ENCODE assay signal across 8 mouse cellular contexts in genomic region chr15:5243959-5244905, GRCm38 (mm10). TPM values are rescaled to one million over a fixed set of nuclear protein-coding genes. Genes with fewer than 3 reads are reported as not detected.
DNase-seq lines count a peak whose midpoint lies in the region; ATAC-seq lines count a peak whose summit lies in the region.

TSS of gene Ptger4 (minus strand) at chr15:5244187.

- DNase-seq in NIH3T3 (ENCODE audit: low read depth): peak; percentile 98
- peak; percentile 46 for DNase-seq in cerebellum, adult 9-11 months
- peak; percentile 91 for DNase-seq in hindbrain, embryonic 11.5 days (ENCODE audit: low spot score)
- DNase-seq in layer of hippocampus, postnatal 25 days (ENCODE audit: extremely low spot score in 1 of 2, low spot score in 1 of 2): peak; percentile 65 to 75
- peak; percentile 95 for DNase-seq in lung, postnatal 25 days (ENCODE audit: low spot score)
- DNase-seq in retina, embryonic 14.5 days (ENCODE audit: low spot score): peak; percentile 93
- DNase-seq in thymus, postnatal 4 days: peak; percentile 99

- no peak within 1 kb of the TSS for H3K27ac ChIP-seq in hindbrain, embryonic 11.5 days (ENCODE audit: low read depth, low read length)

- H3K9ac ChIP-seq in hindbrain, embryonic 11.5 days (ENCODE audit: low read depth, low read length): no peak within 1 kb of the TSS

- WGBS in hindbrain, embryonic 11.5 days: under 1% methylated on average over 60 of the region's 61 CpGs

- peak within 1 kb of the TSS; percentile 93 for H3K4me2 ChIP-seq in hindbrain, embryonic 11.5 days (replicated peaks; ENCODE audit: low read depth, low read length)

- peaks cover 9% of the 10 kb centered on the region for H3K4me1 ChIP-seq in hindbrain, embryonic 11.5 days (replicated peaks; ENCODE audit: control insufficient read depth, insufficient read depth, low read length)

- peaks cover 33% of the 10 kb centered on the region for H3K27me3 ChIP-seq in hindbrain, embryonic 11.5 days (ENCODE audit: control insufficient read depth, insufficient read depth, low read length)

- no peaks in the 10 kb centered on the region for H3K9me3 ChIP-seq in hindbrain, embryonic 11.5 days (ENCODE audit: control insufficient read depth, low read length)

- peak; percentile 76 for ATAC-seq in frontal cortex, adult (ENCODE audit: low TSS enrichment)
- peak; percentile 97 for ATAC-seq in hindbrain, embryonic 11.5 days (ENCODE audit: low FRiP score)

- peak within 1 kb of the TSS; percentile 47 for H3K4me3 ChIP-seq in hindbrain, embryonic 11.5 days (ENCODE audit: low read depth, low read length)

- H3K36me3 ChIP-seq in hindbrain, embryonic 11.5 days (ENCODE audit: control insufficient read depth, insufficient read depth, low read length): no peaks in the 10 kb centered on the region

RNA-seq across cellular contexts. Expression of gene Ptger4, which starts in this region (rescaled TPM):
- 0.97 and 1.0 TPM in 2 replicates for polyA plus RNA-seq in hindbrain, embryonic 11.5 days (2014; fragmentation: Nextera tagmentation; extraction: Ambion mirVana)
- 1 to 10 TPM in 1 of 2 experiments, under 1 TPM in 1; 0.75 to 1.0 TPM for total RNA-seq in layer of hippocampus, postnatal 25 days (2021)

Comparison
In these comparisons a context has a peak if more than half of its experiments do, and no peak if none do; other contexts are left out.
1. DNase-seq: peak in every context shown above with its lines; median percentile 99 in thymus, postnatal 4 days; 98 in NIH3T3; 95 in lung, postnatal 25 days; 93 in retina, embryonic 14.5 days; 91 in hindbrain, embryonic 11.5 days; 70 in layer of hippocampus, postnatal 25 days; 46 in cerebellum, adult 9-11 months.